8 mouse cellular contexts compared by ENCODE assay signal in genomic region chr2:160730797-160731116, GRCm38 (mm10). TPM values are rescaled to one million over a fixed set of nuclear protein-coding genes. Genes with fewer than 3 reads are reported as not detected.
DNase-seq lines count a peak whose midpoint lies in the region; ATAC-seq and TF ChIP-seq lines count a peak whose summit lies in the region.

No protein-coding gene starts in this region.

- TF ChIP-seq CTCF in kidney, postnatal 0 days (IDR thresholded peaks at IDR 0.05; ENCODE audit: low read depth) = no peak
- TF ChIP-seq CTCF in cortical plate, adult 2 months (IDR thresholded peaks at IDR 0.05; ENCODE audit: extremely low read depth, insufficient read depth, low read length) = no peak
- no peak for TF ChIP-seq CTCF in midbrain, postnatal 0 days (IDR thresholded peaks at IDR 0.05)

- H3K36me3 ChIP-seq in kidney, postnatal 0 days (ENCODE audit: insufficient read depth, low read length) = no peaks in the 10 kb centered on the region
- H3K36me3 ChIP-seq in hindbrain, embryonic 16.5 days (ENCODE audit: control insufficient read depth, insufficient read depth, low read length) = no peaks in the 10 kb centered on the region
- no peaks in the 10 kb centered on the region; the same call in 1 of the 2 replicates for H3K36me3 ChIP-seq in midbrain, postnatal 0 days (ENCODE audit: insufficient read depth, low read length)

- no peak for DNase-seq in kidney, postnatal 0 days (ENCODE audit: low spot score)
- no peak for DNase-seq in kidney, adult 11 months
- no peak for DNase-seq in midbrain, postnatal 0 days (ENCODE audit: low spot score)
- DNase-seq in cerebellum, adult 18-20 months = no peak
- no peak for DNase-seq in left cerebral cortex, postnatal 10 days (ENCODE audit: extremely low spot score in 1 of 2, low spot score in 2 of 2)
- no peak for DNase-seq in c-Kit-positive CD71-positive TER-119-positive erythroid progenitor cells, embryonic 14.5 days (ENCODE audit: low spot score)

- H3K4me2 ChIP-seq in kidney, postnatal 0 days (ENCODE audit: low read length) = peak overlapping the region; percentile 92
- peak overlapping the region; percentile 89 for H3K4me2 ChIP-seq in hindbrain, embryonic 16.5 days (ENCODE audit: low read length)
- H3K4me2 ChIP-seq in midbrain, postnatal 0 days (ENCODE audit: low read depth, low read length, poor library complexity, severe bottlenecking) = peak overlapping the region; percentile 96

- peak overlapping the region; percentile 97 for H3K4me3 ChIP-seq in kidney, postnatal 0 days (replicated peaks; ENCODE audit: low read depth, low read length)
- peak overlapping the region; percentile 72 for H3K4me3 ChIP-seq in cortical plate, adult 2 months (ENCODE audit: insufficient read depth, low read length)
- peak overlapping the region; percentile 96 for H3K4me3 ChIP-seq in hindbrain, embryonic 16.5 days (ENCODE audit: low read length)
- peak overlapping the region; percentile 86 for H3K4me3 ChIP-seq in midbrain, postnatal 0 days (ENCODE audit: low read depth, low read length)

- no peak overlapping the region for H3K27ac ChIP-seq in kidney, postnatal 0 days
- H3K27ac ChIP-seq in cortical plate, adult 2 months (ENCODE audit: insufficient read depth, low read length) = peak overlapping the region; percentile 79; the same call in 1 of the 2 replicates
- peak overlapping the region; percentile 98 for H3K27ac ChIP-seq in hindbrain, embryonic 16.5 days (ENCODE audit: low read depth, low read length)
- H3K27ac ChIP-seq in midbrain, postnatal 0 days (ENCODE audit: low read depth, low read length) = peak overlapping the region; percentile 95

- no peaks in the 10 kb centered on the region for H3K9me3 ChIP-seq in kidney, postnatal 0 days (replicated peaks; ENCODE audit: low read length)
- H3K9me3 ChIP-seq in hindbrain, embryonic 16.5 days (ENCODE audit: control insufficient read depth, low read length) = no peaks in the 10 kb centered on the region
- H3K9me3 ChIP-seq in midbrain, postnatal 0 days (ENCODE audit: low read length) = no peaks in the 10 kb centered on the region

- peak overlapping the region; percentile 98 for H3K9ac ChIP-seq in kidney, postnatal 0 days (ENCODE audit: low read depth, low read length)
- peak overlapping the region; percentile 100 for H3K9ac ChIP-seq in hindbrain, embryonic 16.5 days (ENCODE audit: low read depth, low read length)
- peak overlapping the region; percentile 99 for H3K9ac ChIP-seq in midbrain, postnatal 0 days (replicated peaks; ENCODE audit: low read length, poor library complexity, severe bottlenecking)

- H3K27me3 ChIP-seq in kidney, postnatal 0 days (ENCODE audit: insufficient read depth, low read length) = no peaks in the 10 kb centered on the region
- H3K27me3 ChIP-seq in hindbrain, embryonic 16.5 days (replicated peaks; ENCODE audit: control insufficient read depth, insufficient read depth, low read length) = no peaks in the 10 kb centered on the region
- no peaks in the 10 kb centered on the region for H3K27me3 ChIP-seq in midbrain, postnatal 0 days (ENCODE audit: insufficient read depth, low read length)

- ATAC-seq in kidney, postnatal 0 days (replicated peaks; ENCODE audit: low FRiP score, low read depth) = no peak
- no peak for ATAC-seq in hindbrain, embryonic 16.5 days
- ATAC-seq in midbrain, postnatal 0 days (ENCODE audit: low FRiP score) = no peak; the same call in 1 of the 2 replicates

- H3K4me1 ChIP-seq in kidney, postnatal 0 days (replicated peaks; ENCODE audit: insufficient read depth, low read length) = peaks cover 19% of the 10 kb centered on the region; the same call in 1 of the 2 replicates
- H3K4me1 ChIP-seq in cortical plate, adult 2 months (ENCODE audit: control insufficient read depth, insufficient read depth, low read length) = peaks cover 7% of the 10 kb centered on the region
- peaks cover 36% of the 10 kb centered on the region for H3K4me1 ChIP-seq in hindbrain, embryonic 16.5 days (ENCODE audit: control insufficient read depth, insufficient read depth, low read depth, low read length)
- peaks cover 23% of the 10 kb centered on the region for H3K4me1 ChIP-seq in midbrain, postnatal 0 days (ENCODE audit: insufficient read depth, low read length)

- TF ChIP-seq POLR2A in cortical plate, adult 2 months (IDR thresholded peaks at IDR 0.05; ENCODE audit: extremely low read depth, insufficient read depth, low read length) = no peak

- 6% methylated on average over 19 of the region's 19 CpGs for WGBS in kidney, postnatal 0 days
- WGBS in hindbrain, embryonic 16.5 days = 7% methylated on average over 19 of the region's 19 CpGs
- WGBS in midbrain, postnatal 0 days = 7% methylated on average over 19 of the region's 19 CpGs

- intact Hi-C loops in left cerebral cortex, postnatal 10 days (cut with DNase I) = loop anchor here (5.0 kb wide), 1 partner anchor 142 kb away; the partner anchor contains the start of gene Zhx3

RNA-seq across cellular contexts. Expression of gene Plcg1, which starts 0.3 kb away (rescaled TPM):
- 31.6 and 32.5 TPM in 2 replicates for polyA plus RNA-seq in kidney, postnatal 0 days (2015; fragmentation: Nextera tagmentation; extraction: Ambion mirVana)
- polyA plus RNA-seq in cortical plate, adult 2 months (2012; rRNA removed) = 78.5 and 94.8 TPM in 2 replicates
- polyA plus RNA-seq in hindbrain, embryonic 16.5 days (2015; fragmentation: Nextera tagmentation; extraction: Ambion mirVana) = 41.5 and 54.8 TPM in 2 replicates
- 88.7 and 134 TPM in 2 replicates for total RNA-seq in midbrain, postnatal 0 days (2014; rRNA removed)
- 38.0 and 45.2 TPM in 2 replicates for polyA plus RNA-seq in midbrain, postnatal 0 days (2015; fragmentation: Nextera tagmentation; extraction: Ambion mirVana)
- 100 to 1,000 TPM; 123 to 130 TPM for total RNA-seq in left cerebral cortex, postnatal 10 days (2021)
